Mouse (Mus musculus): ENCODE data around the gene Trim10. TPM values are rescaled to one million over a fixed set of nuclear protein-coding genes. Genes with fewer than 3 reads are reported as not detected.
"Not testable (repeated sequence)": the region's sequence is repeated elsewhere in the genome, so short reads cannot be mapped to it uniquely, and the experiment has no call there.

Gene Trim10
- polyA plus RNA-seq (2012; rRNA removed) = 0.67 and 0.91 TPM in 2 replicates
- polyA plus RNA-seq (2014; fragmentation: Nextera tagmentation; extraction: Ambion mirVana) = 2.7 and 3.1 TPM in 2 replicates

DNA sequence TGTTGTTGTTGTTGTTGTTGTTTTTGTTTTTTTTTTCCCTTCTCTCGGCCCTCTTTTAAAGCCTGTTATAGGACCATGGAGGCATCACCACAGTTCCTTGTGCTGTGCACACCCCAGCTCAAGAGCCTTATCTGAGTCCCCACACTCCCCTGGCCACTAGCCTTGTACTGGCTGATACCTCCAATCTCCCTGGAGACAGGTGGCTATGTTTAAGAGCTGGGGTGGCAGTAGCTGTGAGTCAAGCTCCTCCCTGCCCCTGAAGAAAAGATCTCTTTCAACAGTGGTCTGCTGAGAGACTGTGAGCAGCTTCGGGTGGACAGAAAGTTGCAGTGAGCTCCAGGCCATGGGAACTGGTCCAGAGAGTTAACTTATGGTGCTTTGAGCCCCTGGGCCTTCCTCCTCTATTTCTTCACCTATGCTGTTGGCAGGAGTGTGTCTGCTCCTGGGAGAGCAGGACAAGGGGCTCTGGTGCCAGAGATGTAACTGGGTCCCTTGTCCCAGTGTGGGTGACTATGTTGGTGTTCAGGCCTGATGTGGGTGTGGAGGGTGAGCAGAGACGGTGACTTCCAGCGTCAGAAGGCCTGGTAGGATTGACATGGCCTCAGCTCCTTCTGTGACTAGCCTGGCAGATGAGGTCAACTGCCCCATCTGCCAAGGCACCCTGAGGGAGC lies at the start of gene Trim10:
Gene Trim10, plus strand, starts transcription at position 291 of the 671 bp plus-strand sequence.
- H3K27me3 ChIP-seq (ENCODE audit: control insufficient read depth, insufficient read depth, low read length) = peaks cover 12% of the 10 kb centered on the region; the same call in 1 of the 2 replicates
- DNase-seq (ENCODE audit: low spot score) (no peak), ATAC-seq (ENCODE audit: low FRiP score, low read depth) (no peak)
- H3K27ac ChIP-seq (replicated peaks; ENCODE audit: low read depth, low read length) = no peak within 1 kb of the TSS
- no peaks in the 10 kb centered on the region for H3K36me3 ChIP-seq (ENCODE audit: control insufficient read depth, insufficient read depth, low read length)
- no peaks in the 10 kb centered on the region for H3K9me3 ChIP-seq (ENCODE audit: control insufficient read depth, low read length)
- no peak within 1 kb of the TSS for H3K4me2 ChIP-seq (replicated peaks; ENCODE audit: low read depth, low read length, severe bottlenecking)
- 87% methylated on average over 4 of the region's 4 CpGs for WGBS
- no peak for TF ChIP-seq POLR2A (IDR thresholded peaks at IDR 0.05; ENCODE audit: borderline replicate concordance, extremely low read depth, insufficient read depth, insufficient read length)
- H3K4me1 ChIP-seq (ENCODE audit: control insufficient read depth, insufficient read depth, low read length) = no peaks in the 10 kb centered on the region
- H3K9ac ChIP-seq (ENCODE audit: low read depth, low read length, severe bottlenecking) = no peak within 1 kb of the TSS
- H3K4me3 ChIP-seq (replicated peaks; ENCODE audit: low read length) = no peak within 1 kb of the TSS

DNA sequence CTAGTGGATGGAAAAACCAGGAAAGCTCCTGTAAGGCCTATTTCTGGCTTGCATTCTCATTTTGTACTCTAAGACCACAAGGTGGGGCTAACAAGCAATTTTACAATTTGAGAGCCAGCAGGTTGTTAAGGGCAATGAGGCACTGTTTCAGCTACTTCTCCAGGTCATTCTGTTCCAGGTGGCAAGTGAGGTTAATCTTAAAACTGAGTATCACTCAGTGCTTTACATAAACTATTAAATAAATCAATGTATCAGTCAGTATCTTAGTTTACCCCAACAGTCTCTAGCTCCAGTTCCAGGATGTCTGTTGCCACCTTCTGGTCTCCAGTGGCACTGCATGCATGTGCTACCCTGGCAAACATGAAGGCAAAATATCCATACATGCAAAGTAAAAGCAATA lies 45.4 kb upstream of the Trim10 start:
- DNase-seq (ENCODE audit: low spot score) (peak; percentile 39), ATAC-seq (ENCODE audit: low FRiP score, low read depth) (no peak)
- no peak overlapping the region for H3K4me3 ChIP-seq (replicated peaks; ENCODE audit: low read length)

DNA sequence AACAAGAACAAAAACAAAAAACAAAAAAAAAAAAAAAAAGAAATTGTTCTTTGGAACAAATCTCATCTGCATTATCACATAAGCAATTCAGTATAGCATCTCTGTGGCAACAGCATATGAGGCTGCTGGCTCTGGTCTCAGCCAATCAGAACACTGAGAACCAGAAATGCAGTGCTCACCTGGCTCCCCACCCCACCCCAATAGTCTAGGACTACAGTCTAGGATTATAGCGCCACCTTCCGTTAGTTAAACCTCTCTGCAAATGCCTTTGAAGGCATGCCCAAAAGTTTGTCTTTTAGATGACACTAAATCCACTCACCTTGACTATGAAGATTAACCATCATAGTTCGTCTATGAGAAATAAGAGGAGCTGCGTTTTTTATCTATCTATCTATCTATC lies 43.8 kb upstream of the Trim10 start:
- ATAC-seq (ENCODE audit: low FRiP score, low read depth) (no peak; the same call in 1 of the 2 replicates), DNase-seq (ENCODE audit: low spot score) (no peak)
- H3K9me3 ChIP-seq (ENCODE audit: control insufficient read depth, low read length) = no peaks in the 10 kb centered on the region
- no peak overlapping the region for H3K9ac ChIP-seq (ENCODE audit: low read depth, low read length, severe bottlenecking)
- no peaks in the 10 kb centered on the region for H3K4me1 ChIP-seq (ENCODE audit: control insufficient read depth, insufficient read depth, low read length)
- no peak overlapping the region for H3K4me3 ChIP-seq (replicated peaks; ENCODE audit: low read length)
- 26% methylated on average over 4 of the region's 4 CpGs for WGBS
- H3K4me2 ChIP-seq (replicated peaks; ENCODE audit: low read depth, low read length, severe bottlenecking) = no peak overlapping the region
- no peaks in the 10 kb centered on the region for H3K27me3 ChIP-seq (ENCODE audit: control insufficient read depth, insufficient read depth, low read length)
- no peak overlapping the region for H3K27ac ChIP-seq (replicated peaks; ENCODE audit: low read depth, low read length)
- no peaks in the 10 kb centered on the region for H3K36me3 ChIP-seq (ENCODE audit: control insufficient read depth, insufficient read depth, low read length)
- no peak for TF ChIP-seq POLR2A (IDR thresholded peaks at IDR 0.05; ENCODE audit: borderline replicate concordance, extremely low read depth, insufficient read depth, insufficient read length)

More for the DNA sequence above, 45.4 kb upstream of the Trim10 start:
- Histone ChIP-seq H3K27me3 (ENCODE audit: control insufficient read depth, insufficient read depth, low read length) (no peaks in the 10 kb centered on the region), H3K4me2 (replicated peaks; ENCODE audit: low read depth, low read length, severe bottlenecking) (no peak overlapping the region), H3K27ac (replicated peaks; ENCODE audit: low read depth, low read length) (no peak overlapping the region), H3K9ac (ENCODE audit: low read depth, low read length, severe bottlenecking) (no peak overlapping the region), H3K9me3 (ENCODE audit: control insufficient read depth, low read length) (no peaks in the 10 kb centered on the region), H3K4me1 (ENCODE audit: control insufficient read depth, insufficient read depth, low read length) (no peaks in the 10 kb centered on the region), H3K36me3 (ENCODE audit: control insufficient read depth, insufficient read depth, low read length) (no peaks in the 10 kb centered on the region)
- no peak for TF ChIP-seq POLR2A (IDR thresholded peaks at IDR 0.05; ENCODE audit: borderline replicate concordance, extremely low read depth, insufficient read depth, insufficient read length)

DNA sequence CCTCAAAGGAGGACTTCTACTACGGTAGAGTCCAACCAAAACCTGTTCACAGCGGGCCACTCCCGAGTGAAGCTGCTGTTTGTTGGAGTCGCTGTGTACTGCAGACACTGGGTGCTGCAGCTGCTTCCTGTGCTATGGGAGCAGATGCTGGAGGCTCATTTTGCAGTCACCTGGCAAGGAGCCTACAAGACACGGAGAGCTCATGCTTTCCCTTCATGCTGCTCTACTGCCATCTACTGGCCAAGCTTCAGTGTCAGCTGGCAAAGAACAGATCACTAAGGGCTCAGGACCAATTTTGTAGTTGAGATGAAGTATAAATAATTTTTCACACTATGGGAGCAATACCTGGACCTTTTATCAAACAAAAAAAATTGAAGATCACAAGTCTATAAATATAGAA lies 43.4 kb upstream of the Trim10 start:
- not testable (repeated sequence) for H3K4me3 ChIP-seq (replicated peaks; ENCODE audit: low read length); H3K4me1 ChIP-seq (ENCODE audit: control insufficient read depth, insufficient read depth, low read length); H3K4me2 ChIP-seq (replicated peaks; ENCODE audit: low read depth, low read length, severe bottlenecking); H3K27me3 ChIP-seq (ENCODE audit: control insufficient read depth, insufficient read depth, low read length); H3K36me3 ChIP-seq (ENCODE audit: control insufficient read depth, insufficient read depth, low read length); H3K9ac ChIP-seq (ENCODE audit: low read depth, low read length, severe bottlenecking); H3K9me3 ChIP-seq (ENCODE audit: control insufficient read depth, low read length); H3K27ac ChIP-seq (replicated peaks; ENCODE audit: low read depth, low read length)
- DNase-seq (ENCODE audit: low spot score) (peak; percentile 91), ATAC-seq (ENCODE audit: low FRiP score, low read depth) (peak; percentile 74; the same call in 1 of the 2 replicates)
- 11% methylated on average over 5 of the region's 5 CpGs for WGBS

DNA sequence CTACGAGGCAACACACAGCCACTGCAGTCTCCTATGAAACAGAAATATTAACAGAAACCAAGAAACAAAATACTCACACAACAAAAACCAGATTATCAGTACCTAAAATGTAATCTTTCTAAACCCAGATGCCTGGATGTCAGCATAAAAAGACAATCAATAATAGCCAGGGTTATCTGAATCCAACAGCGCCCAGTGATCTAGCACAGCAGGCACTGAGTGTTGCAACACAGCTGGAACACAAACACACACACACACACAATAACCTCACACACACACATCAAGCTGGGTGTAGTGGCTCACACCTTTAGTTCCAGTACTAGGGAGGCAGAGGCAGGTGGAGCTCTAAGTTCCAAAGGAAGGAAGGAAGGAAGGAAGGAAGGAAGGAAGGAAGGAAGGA lies 40.9 kb upstream of the Trim10 start:
- no peak overlapping the region for H3K4me2 ChIP-seq (replicated peaks; ENCODE audit: low read depth, low read length, severe bottlenecking)
- TF ChIP-seq POLR2A (IDR thresholded peaks at IDR 0.05; ENCODE audit: borderline replicate concordance, extremely low read depth, insufficient read depth, insufficient read length) = no peak
- ATAC-seq (ENCODE audit: low FRiP score, low read depth) = no peak
- H3K27ac ChIP-seq (replicated peaks; ENCODE audit: low read depth, low read length) = no peak overlapping the region
- no peak overlapping the region for H3K9ac ChIP-seq (ENCODE audit: low read depth, low read length, severe bottlenecking)
- 90% methylated on average over 2 of the region's 2 CpGs for WGBS
- no peak for DNase-seq (ENCODE audit: low spot score)
- H3K27me3 ChIP-seq (ENCODE audit: control insufficient read depth, insufficient read depth, low read length) = no peaks in the 10 kb centered on the region
- no peaks in the 10 kb centered on the region for H3K9me3 ChIP-seq (ENCODE audit: control insufficient read depth, low read length)
- H3K4me1 ChIP-seq (ENCODE audit: control insufficient read depth, insufficient read depth, low read length) = no peaks in the 10 kb centered on the region
- no peak overlapping the region for H3K4me3 ChIP-seq (replicated peaks; ENCODE audit: low read length)
- H3K36me3 ChIP-seq (ENCODE audit: control insufficient read depth, insufficient read depth, low read length) = no peaks in the 10 kb centered on the region

Data from limb, embryonic 14.5 days (tissue).